Mouse (Mus musculus) bone marrow, adult 2 months (tissue): ENCODE results near the gene Anxa7.

ENCODE experiments used
- CTCF ChIP-seq: fragments of 200-500 bp; IDR thresholded peaks from 2 replicates; pipeline ENCODE4 v1.5.1; 2011; ENCODE audit warnings: low read length, control low read depth; ENCODE audit not compliant: control insufficient read depth, insufficient read depth
- POLR2A ChIP-seq: fragments of 200-500 bp; IDR thresholded peaks from 2 replicates; pipeline ENCODE4 v1.6.1; 2011; ENCODE audit warnings: low read depth, mild to moderate bottlenecking, control low read depth, low read length, borderline replicate concordance; ENCODE audit not compliant: control insufficient read depth

- TF ChIP-seq CTCF = no peak
- TF ChIP-seq POLR2A = no peak
Measured at GRCm38 (mm10) chr14:20432420-20432819, 47.5 kb downstream of the Anxa7 start.
